Mouse (Mus musculus): ENCODE data around the gene Rnf208. TPM values are rescaled to one million over a fixed set of nuclear protein-coding genes. Genes with fewer than 3 reads are reported as not detected.

Rnf208 gene
- polyA plus RNA-seq, 2 experiments = 13.0 to 14.8 TPM

DNA sequence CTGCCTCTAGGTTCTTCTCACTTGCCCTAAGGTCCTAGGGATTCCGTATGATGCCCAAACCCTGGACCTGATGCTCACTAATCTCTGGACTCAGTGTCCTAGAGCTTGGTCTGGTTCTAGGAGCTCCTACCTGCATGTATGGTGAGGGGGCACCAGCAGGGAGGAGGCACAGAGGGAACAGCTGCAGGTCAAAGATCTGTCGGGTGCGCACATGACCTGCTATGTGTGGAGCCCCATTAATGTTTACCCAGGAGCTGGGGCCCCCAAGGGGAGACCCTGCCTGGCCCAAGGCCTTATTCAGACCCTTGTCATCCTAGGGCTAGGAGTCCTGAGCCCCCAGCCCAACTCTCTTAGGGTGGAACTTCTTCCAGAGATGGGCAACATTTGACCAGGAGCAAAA lies 8.0 kb upstream of the Rnf208 start, which contains the start of gene Slc34a3:
Slc34a3 (minus strand) TSS at position 315 of the 400 bp plus-strand sequence.
- ATAC-seq (ENCODE audit: low FRiP score, low read depth) (no peak), DNase-seq (ENCODE audit: low spot score) (no peak)
- H3K36me3 ChIP-seq (ENCODE audit: control insufficient read depth, insufficient read depth, low read length) = no peaks in the 10 kb centered on the region
- no peak within 1 kb of the TSS for H3K4me2 ChIP-seq (replicated peaks; ENCODE audit: low read depth, low read length, severe bottlenecking)
- TF ChIP-seq POLR2A (IDR thresholded peaks at IDR 0.05; ENCODE audit: borderline replicate concordance, extremely low read depth, insufficient read depth, insufficient read length) = no peak
- 95% methylated on average over 3 of the region's 3 CpGs for WGBS
- no peak within 1 kb of the TSS for H3K27ac ChIP-seq (replicated peaks; ENCODE audit: low read depth, low read length)
- H3K9ac ChIP-seq (ENCODE audit: low read depth, low read length, severe bottlenecking) = no peak within 1 kb of the TSS
- no peak within 1 kb of the TSS for H3K4me3 ChIP-seq (replicated peaks; ENCODE audit: low read length)
- H3K27me3 ChIP-seq (ENCODE audit: control insufficient read depth, insufficient read depth, low read length) = no peaks in the 10 kb centered on the region
- no peaks in the 10 kb centered on the region for H3K9me3 ChIP-seq (ENCODE audit: control insufficient read depth, low read length)
- H3K4me1 ChIP-seq (ENCODE audit: control insufficient read depth, insufficient read depth, low read length) = no peaks in the 10 kb centered on the region

- DNase-seq (ENCODE audit: low spot score) = no peak
- Histone ChIP-seq H3K4me2 (replicated peaks; ENCODE audit: low read depth, low read length, severe bottlenecking) (no peak overlapping the region), H3K4me3 (replicated peaks; ENCODE audit: low read length) (no peak overlapping the region), H3K9me3 (ENCODE audit: control insufficient read depth, low read length) (no peaks in the 10 kb centered on the region), H3K36me3 (ENCODE audit: control insufficient read depth, insufficient read depth, low read length) (no peaks in the 10 kb centered on the region), H3K9ac (ENCODE audit: low read depth, low read length, severe bottlenecking) (no peak overlapping the region), H3K27ac (replicated peaks; ENCODE audit: low read depth, low read length) (no peak overlapping the region), H3K27me3 (ENCODE audit: control insufficient read depth, insufficient read depth, low read length) (no peaks in the 10 kb centered on the region), H3K4me1 (ENCODE audit: control insufficient read depth, insufficient read depth, low read length) (no peaks in the 10 kb centered on the region)
- ATAC-seq (ENCODE audit: low FRiP score, low read depth) = no peak
- WGBS = 61% methylated on average over 5 of the region's 5 CpGs
- no peak for TF ChIP-seq POLR2A (IDR thresholded peaks at IDR 0.05; ENCODE audit: borderline replicate concordance, extremely low read depth, insufficient read depth, insufficient read length)
Observed at GRCm38 (mm10) chr2:25234551-25235220, 7.4 kb upstream of the Rnf208 start.

DNA sequence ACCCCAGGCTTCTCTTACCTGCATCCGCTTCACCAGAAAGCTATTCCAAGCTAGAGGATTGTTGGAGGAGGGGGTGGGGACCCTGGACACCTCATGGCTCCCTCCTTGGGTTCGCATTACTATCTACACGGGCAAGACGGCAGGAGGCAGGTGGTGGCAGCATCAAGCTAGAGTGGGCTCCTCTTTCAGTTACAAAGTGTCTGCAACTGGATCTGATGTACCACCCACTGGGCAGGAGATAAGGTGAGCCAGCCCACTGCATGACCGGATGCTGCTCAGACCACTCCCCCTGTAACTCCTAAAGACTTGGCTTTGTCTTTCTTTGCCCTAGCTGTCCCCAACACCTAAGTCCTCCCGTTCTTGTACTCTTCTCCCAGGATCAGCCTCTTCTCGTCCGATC lies 5.4 kb upstream of the Rnf208 start, which contains the start of gene Rnf224:
Rnf224 (minus strand) TSS at position 174 of the 400 bp plus-strand sequence.
- H3K4me1 ChIP-seq (ENCODE audit: control insufficient read depth, insufficient read depth, low read length) = peaks cover 12% of the 10 kb centered on the region; the same call in 1 of the 2 replicates
- no peaks in the 10 kb centered on the region for H3K9me3 ChIP-seq (ENCODE audit: control insufficient read depth, low read length)
- no peak within 1 kb of the TSS for H3K4me3 ChIP-seq (replicated peaks; ENCODE audit: low read length)
- H3K27me3 ChIP-seq (ENCODE audit: control insufficient read depth, insufficient read depth, low read length) = peaks cover 6% of the 10 kb centered on the region
- DNase-seq (ENCODE audit: low spot score) (no peak), ATAC-seq (ENCODE audit: low FRiP score, low read depth) (no peak)
- H3K27ac ChIP-seq (replicated peaks; ENCODE audit: low read depth, low read length) = no peak within 1 kb of the TSS
- no peak within 1 kb of the TSS for H3K9ac ChIP-seq (ENCODE audit: low read depth, low read length, severe bottlenecking)
- WGBS = 37% methylated on average over 8 of the region's 8 CpGs
- no peak within 1 kb of the TSS for H3K4me2 ChIP-seq (replicated peaks; ENCODE audit: low read depth, low read length, severe bottlenecking)
- no peak for TF ChIP-seq POLR2A (IDR thresholded peaks at IDR 0.05; ENCODE audit: borderline replicate concordance, extremely low read depth, insufficient read depth, insufficient read length)
- H3K36me3 ChIP-seq (ENCODE audit: control insufficient read depth, insufficient read depth, low read length) = no peaks in the 10 kb centered on the region

DNA sequence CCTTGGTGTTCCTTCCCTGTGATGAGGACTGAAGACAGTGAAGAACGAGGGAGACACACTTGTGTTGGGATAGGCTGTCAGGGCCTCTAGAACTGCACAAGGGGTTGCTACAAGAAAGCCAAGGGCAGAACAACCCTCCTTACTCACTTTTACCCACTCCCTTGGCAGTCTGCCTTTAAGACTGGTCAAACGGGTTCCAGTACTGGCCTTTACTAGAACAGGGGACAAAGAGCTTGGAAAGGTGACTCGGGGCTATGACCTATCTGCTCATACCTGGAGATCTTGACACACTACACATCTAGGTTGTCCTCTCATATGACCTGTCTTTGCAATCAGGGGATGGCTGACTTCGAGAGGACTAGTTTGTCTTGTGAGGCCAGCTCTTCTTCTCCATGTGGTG lies 4.5 kb upstream of the Rnf208 start:
- no peak overlapping the region for H3K9ac ChIP-seq (ENCODE audit: low read depth, low read length, severe bottlenecking)
- H3K9me3 ChIP-seq (ENCODE audit: control insufficient read depth, low read length) = no peaks in the 10 kb centered on the region
- 53% methylated on average over 4 of the region's 4 CpGs for WGBS
- H3K4me1 ChIP-seq (ENCODE audit: control insufficient read depth, insufficient read depth, low read length) = peaks cover 12% of the 10 kb centered on the region; the same call in 1 of the 2 replicates
- no peaks in the 10 kb centered on the region for H3K36me3 ChIP-seq (ENCODE audit: control insufficient read depth, insufficient read depth, low read length)
- TF ChIP-seq POLR2A (IDR thresholded peaks at IDR 0.05; ENCODE audit: borderline replicate concordance, extremely low read depth, insufficient read depth, insufficient read length) = no peak
- DNase-seq (ENCODE audit: low spot score) (no peak), ATAC-seq (ENCODE audit: low FRiP score, low read depth) (no peak)
- peaks cover 8% of the 10 kb centered on the region for H3K27me3 ChIP-seq (ENCODE audit: control insufficient read depth, insufficient read depth, low read length)
- no peak overlapping the region for H3K27ac ChIP-seq (replicated peaks; ENCODE audit: low read depth, low read length)
- H3K4me3 ChIP-seq (replicated peaks; ENCODE audit: low read length) = no peak overlapping the region
- H3K4me2 ChIP-seq (replicated peaks; ENCODE audit: low read depth, low read length, severe bottlenecking) = no peak overlapping the region

DNA sequence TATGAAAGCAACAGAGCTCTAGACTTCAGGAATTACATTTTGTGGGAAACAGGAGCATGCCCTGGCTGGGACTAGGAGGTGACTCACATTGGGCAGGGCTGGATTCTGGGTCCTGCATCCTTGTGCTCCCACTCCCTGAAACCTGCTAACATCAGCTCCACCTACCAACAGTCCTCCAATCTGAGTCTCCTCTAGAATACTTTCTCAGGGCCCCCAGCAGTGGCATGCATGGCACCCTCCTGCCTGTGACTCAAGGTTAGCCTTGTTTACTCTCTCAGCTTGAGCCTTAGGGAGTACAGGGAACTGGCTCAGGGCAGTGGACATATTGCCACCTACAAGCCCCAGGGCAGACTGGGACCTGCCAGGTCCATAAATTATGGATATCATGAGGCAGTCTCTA lies 3.9 kb upstream of the Rnf208 start:
- H3K4me1 ChIP-seq (ENCODE audit: control insufficient read depth, insufficient read depth, low read length) = peaks cover 12% of the 10 kb centered on the region; the same call in 1 of the 2 replicates
- H3K4me3 ChIP-seq (replicated peaks; ENCODE audit: low read length) = no peak overlapping the region
- ATAC-seq (ENCODE audit: low FRiP score, low read depth) (no peak), DNase-seq (ENCODE audit: low spot score) (no peak)
- no peak overlapping the region for H3K4me2 ChIP-seq (replicated peaks; ENCODE audit: low read depth, low read length, severe bottlenecking)
- TF ChIP-seq POLR2A (IDR thresholded peaks at IDR 0.05; ENCODE audit: borderline replicate concordance, extremely low read depth, insufficient read depth, insufficient read length) = no peak
- no peak overlapping the region for H3K27ac ChIP-seq (replicated peaks; ENCODE audit: low read depth, low read length)
- no peaks in the 10 kb centered on the region for H3K36me3 ChIP-seq (ENCODE audit: control insufficient read depth, insufficient read depth, low read length)
- H3K27me3 ChIP-seq (ENCODE audit: control insufficient read depth, insufficient read depth, low read length) = peaks cover 14% of the 10 kb centered on the region
- no peaks in the 10 kb centered on the region for H3K9me3 ChIP-seq (ENCODE audit: control insufficient read depth, low read length)
- H3K9ac ChIP-seq (ENCODE audit: low read depth, low read length, severe bottlenecking) = no peak overlapping the region

All from limb, embryonic 14.5 days (tissue).